Mouse (Mus musculus) kidney, postnatal 0 days (tissue): ENCODE data around the gene Tmem200c. TPM values are rescaled to one million over a fixed set of nuclear protein-coding genes. Genes with fewer than 3 reads are reported as not detected.

Experiments
- ATAC-seq: fragments of 200-750 bp; cut with Nextera tagmentation; replicated peaks from 2 replicates; pipeline ENCODE4 v1.8.0; 2017; ENCODE audit warnings: low read depth, moderate number of reproducible peaks, moderate TSS enrichment, moderate library complexity; ENCODE audit not compliant: low FRiP score
- DNase-seq: peaks from one replicate; pipeline ENCODE4 v3.0.0-alpha.2; 2016; ENCODE audit warnings: low spot score
- H3K27ac ChIP-seq: fragments of 300-500 bp; sonication (generic); 2 replicates; pipeline ENCODE4 v1.5.1; 2014; ENCODE audit warnings: mild to moderate bottlenecking
- H3K27me3 ChIP-seq: fragments of 300-500 bp; sonication (generic); 2 replicates; pipeline ENCODE4 v1.6.1; 2014; ENCODE audit warnings: low read length, mixed read lengths; ENCODE audit not compliant: insufficient read depth
- H3K36me3 ChIP-seq: fragments of 300-500 bp; sonication (generic); 2 replicates; pipeline ENCODE4 v1.6.1; 2014; ENCODE audit warnings: low read length, mixed read lengths; ENCODE audit not compliant: insufficient read depth
- H3K4me1 ChIP-seq: fragments of 300-500 bp; sonication (generic); replicated peaks from 2 replicates; pipeline ENCODE4 v1.6.1; 2014; ENCODE audit warnings: antibody characterized with exemption, low read length, mixed read lengths; ENCODE audit not compliant: insufficient read depth
- H3K4me2 ChIP-seq: fragments of 300-500 bp; sonication (generic); 2 replicates; pipeline ENCODE4 v1.6.1; 2014; ENCODE audit warnings: mild to moderate bottlenecking, low read length, moderate library complexity, mixed read lengths
- H3K4me3 ChIP-seq: fragments of 300-500 bp; sonication (generic); replicated peaks from 2 replicates; pipeline ENCODE4 v1.5.1; 2014; ENCODE audit warnings: low read depth, low read length
- H3K9ac ChIP-seq: fragments of 300-500 bp; sonication (generic); 2 replicates; pipeline ENCODE4 v1.6.1; 2014; ENCODE audit warnings: low read depth, low read length
- H3K9me3 ChIP-seq: fragments of 300-500 bp; sonication (generic); replicated peaks from 2 replicates; pipeline ENCODE4 v1.6.1; 2016; ENCODE audit warnings: low read length, inconsistent platforms, mixed read lengths
- CTCF ChIP-seq: IDR thresholded peaks from 2 replicates; pipeline ENCODE4 v1.5.1; 2016; ENCODE audit warnings: antibody characterized with exemption, low read depth, mild to moderate bottlenecking, moderate library complexity
- WGBS: fragments of 180-500 bp; shearing (Covaris S2); extraction: QIAGEN DNeasy Blood & Tissue Kit; methylation state at CpG from one replicate; pipeline ENCODE4 v1.1.7; 2014; 5-methylcytosine and 5-hydroxymethylcytosine counted together
- polyA plus RNA-seq: library from polyadenylated mRNA; unstranded; fragments of >200 nt; fragmentation: Nextera tagmentation; extraction: Ambion mirVana; gene quantifications from 2 replicates; pipeline ENCODE4 v1.2.1, GENCODE M21; 2015

Gene Tmem200c
- polyA plus RNA-seq, 1 experiment from 2014 or later: 0.74 TPM

GRCm38 (mm10) chr17:68840572-68840939 lies 14.1 kb downstream of the Tmem200c start:
- Histone ChIP-seq H3K9me3 (no peaks in the 10 kb centered on the region), H3K36me3 (no peaks in the 10 kb centered on the region), H3K4me1 (peaks cover 9% of the 10 kb centered on the region; the same call in 1 of the 2 replicates), H3K4me2 (peak overlapping the region; percentile 70), H3K27me3 (peaks cover 46% of the 10 kb centered on the region), H3K27ac (no peak overlapping the region), H3K4me3 (peak overlapping the region; percentile 37), H3K9ac (no peak overlapping the region)
- 8% methylated on average over 10 of the region's 10 CpGs for WGBS
- TF ChIP-seq CTCF: no peak
- DNase-seq (no peak), ATAC-seq (no peak)

- H3K27ac ChIP-seq: no peak overlapping the region
- peak overlapping the region; percentile 37 for H3K4me3 ChIP-seq
- ATAC-seq (peak; percentile 53), DNase-seq (peak; percentile 64)
- H3K9me3 ChIP-seq: no peaks in the 10 kb centered on the region
- under 1% methylated on average over 69 of the region's 75 CpGs for WGBS
- peak; percentile 66 for TF ChIP-seq CTCF
- peaks cover 9% of the 10 kb centered on the region; the same call in 1 of the 2 replicates for H3K4me1 ChIP-seq
- H3K27me3 ChIP-seq: peaks cover 40% of the 10 kb centered on the region
- H3K36me3 ChIP-seq: no peaks in the 10 kb centered on the region
- peak overlapping the region; percentile 70 for H3K4me2 ChIP-seq
- peak overlapping the region; percentile 32; the same call in 1 of the 2 replicates for H3K9ac ChIP-seq
Observed at GRCm38 (mm10) chr17:68841097-68841891, 14.9 kb downstream of the Tmem200c start.

- Histone ChIP-seq H3K4me3 (peak overlapping the region; percentile 37), H3K4me1 (peaks cover 9% of the 10 kb centered on the region; the same call in 1 of the 2 replicates), H3K4me2 (peak overlapping the region; percentile 70), H3K36me3 (no peaks in the 10 kb centered on the region), H3K9me3 (no peaks in the 10 kb centered on the region), H3K9ac (no peak overlapping the region), H3K27ac (no peak overlapping the region), H3K27me3 (peaks cover 34% of the 10 kb centered on the region)
- DNase-seq (no peak), ATAC-seq (peak; percentile 53)
- WGBS: 3% methylated on average over 22 of the region's 22 CpGs
- TF ChIP-seq CTCF: peak; percentile 3; the same call in 1 of the 2 replicates
Observed at GRCm38 (mm10) chr17:68841892-68842252, 15.4 kb downstream of the Tmem200c start.

GRCm38 (mm10) chr17:68845931-68846330 lies 19.5 kb downstream of the Tmem200c start:
- H3K9ac ChIP-seq: no peak overlapping the region
- no peak overlapping the region for H3K4me3 ChIP-seq
- no peaks in the 10 kb centered on the region for H3K36me3 ChIP-seq
- DNase-seq (no peak), ATAC-seq (no peak)
- H3K27me3 ChIP-seq: no peaks in the 10 kb centered on the region
- H3K4me2 ChIP-seq: no peak overlapping the region
- no peaks in the 10 kb centered on the region for H3K9me3 ChIP-seq
- H3K27ac ChIP-seq: no peak overlapping the region
- TF ChIP-seq CTCF: no peak
- WGBS: 72% methylated on average over 5 of the region's 5 CpGs
- H3K4me1 ChIP-seq: 0 out of 2 replicates have a peak, but pooled peaks cover 4% of the 10 kb centered on the region

- no peak overlapping the region for H3K4me2 ChIP-seq
- TF ChIP-seq CTCF: no peak
- DNase-seq: no peak
- no peak for ATAC-seq
- H3K9me3 ChIP-seq: no peaks in the 10 kb centered on the region
- no peaks in the 10 kb centered on the region for H3K36me3 ChIP-seq
- H3K9ac ChIP-seq: no peak overlapping the region
- H3K27ac ChIP-seq: no peak overlapping the region
- 77% methylated on average over 6 of the region's 6 CpGs for WGBS
- H3K4me1 ChIP-seq: no peaks in the 10 kb centered on the region
- no peaks in the 10 kb centered on the region for H3K27me3 ChIP-seq
- H3K4me3 ChIP-seq: no peak overlapping the region
Observed at GRCm38 (mm10) chr17:68848739-68849138, 22.3 kb downstream of the Tmem200c start.

GRCm38 (mm10) chr17:68852171-68852966 lies 25.9 kb downstream of the Tmem200c start:
- H3K4me1 ChIP-seq: no peaks in the 10 kb centered on the region
- 80% methylated on average over 7 of the region's 7 CpGs for WGBS
- H3K4me2 ChIP-seq: no peak overlapping the region
- H3K4me3 ChIP-seq: no peak overlapping the region
- no peak for ATAC-seq
- peak; percentile 73 for TF ChIP-seq CTCF
- H3K27me3 ChIP-seq: no peaks in the 10 kb centered on the region
- no peaks in the 10 kb centered on the region for H3K9me3 ChIP-seq
- no peaks in the 10 kb centered on the region for H3K36me3 ChIP-seq
- DNase-seq: peak; percentile 54
- H3K27ac ChIP-seq: no peak overlapping the region
- no peak overlapping the region for H3K9ac ChIP-seq
